Mouse (Mus musculus) midbrain, embryonic 13.5 days (tissue): ENCODE results near the gene Mapre3. TPM values are rescaled to one million over a fixed set of nuclear protein-coding genes. Genes with fewer than 3 reads are reported as not detected.

ENCODE experiments used
- ATAC-seq: fragments of 200-750 bp; cut with Nextera tagmentation; 2 replicates; pipeline ENCODE4 v1.8.0; 2017; ENCODE audit warnings: mild to moderate bottlenecking, moderate TSS enrichment, moderate library complexity
- H3K27ac ChIP-seq: fragments of 300-500 bp; sonication (generic); 2 replicates; pipeline ENCODE4 v1.5.1; 2015; ENCODE audit warnings: inconsistent platforms, mild to moderate bottlenecking, moderate library complexity
- H3K27me3 ChIP-seq: fragments of 300-500 bp; sonication (generic); 2 replicates; pipeline ENCODE4 v1.6.1; 2015; ENCODE audit warnings: mild to moderate bottlenecking, inconsistent platforms
- H3K36me3 ChIP-seq: fragments of 300-500 bp; sonication (generic); 2 replicates; pipeline ENCODE4 v1.6.1; 2015; ENCODE audit warnings: mild to moderate bottlenecking, inconsistent platforms
- H3K4me1 ChIP-seq: fragments of 300-500 bp; sonication (generic); replicated peaks from 2 replicates; pipeline ENCODE4 v1.6.1; 2015; ENCODE audit warnings: inconsistent platforms
- H3K4me2 ChIP-seq: fragments of 300-500 bp; sonication (generic); replicated peaks from 2 replicates; pipeline ENCODE4 v1.6.1; 2015; ENCODE audit warnings: moderate library complexity, mild to moderate bottlenecking, inconsistent platforms
- H3K4me3 ChIP-seq: fragments of 300-500 bp; sonication (generic); replicated peaks from 2 replicates; pipeline ENCODE4 v1.5.1; 2015; ENCODE audit warnings: mild to moderate bottlenecking, inconsistent platforms
- H3K9ac ChIP-seq: fragments of 300-500 bp; sonication (generic); replicated peaks from 2 replicates; pipeline ENCODE4 v1.6.1; 2015; ENCODE audit warnings: mild to moderate bottlenecking, inconsistent platforms
- H3K9me3 ChIP-seq: fragments of 300-500 bp; sonication (generic); 2 replicates; pipeline ENCODE4 v1.6.1; 2016; ENCODE audit warnings: mild to moderate bottlenecking, inconsistent platforms
- WGBS: fragments of 180-500 bp; shearing (Covaris S2); methylation state at CpG from one replicate; pipeline ENCODE4 v1.1.7; 2015; 5-methylcytosine and 5-hydroxymethylcytosine counted together
- polyA plus RNA-seq: library from polyadenylated mRNA; unstranded; fragments of >200 nt; fragmentation: Nextera tagmentation; extraction: Ambion mirVana; gene quantifications from 2 replicates; pipeline ENCODE4 v1.2.1, GENCODE M21; 2015

The Mapre3 gene
- polyA plus RNA-seq: 111 and 113 TPM in 2 replicates

DNA sequence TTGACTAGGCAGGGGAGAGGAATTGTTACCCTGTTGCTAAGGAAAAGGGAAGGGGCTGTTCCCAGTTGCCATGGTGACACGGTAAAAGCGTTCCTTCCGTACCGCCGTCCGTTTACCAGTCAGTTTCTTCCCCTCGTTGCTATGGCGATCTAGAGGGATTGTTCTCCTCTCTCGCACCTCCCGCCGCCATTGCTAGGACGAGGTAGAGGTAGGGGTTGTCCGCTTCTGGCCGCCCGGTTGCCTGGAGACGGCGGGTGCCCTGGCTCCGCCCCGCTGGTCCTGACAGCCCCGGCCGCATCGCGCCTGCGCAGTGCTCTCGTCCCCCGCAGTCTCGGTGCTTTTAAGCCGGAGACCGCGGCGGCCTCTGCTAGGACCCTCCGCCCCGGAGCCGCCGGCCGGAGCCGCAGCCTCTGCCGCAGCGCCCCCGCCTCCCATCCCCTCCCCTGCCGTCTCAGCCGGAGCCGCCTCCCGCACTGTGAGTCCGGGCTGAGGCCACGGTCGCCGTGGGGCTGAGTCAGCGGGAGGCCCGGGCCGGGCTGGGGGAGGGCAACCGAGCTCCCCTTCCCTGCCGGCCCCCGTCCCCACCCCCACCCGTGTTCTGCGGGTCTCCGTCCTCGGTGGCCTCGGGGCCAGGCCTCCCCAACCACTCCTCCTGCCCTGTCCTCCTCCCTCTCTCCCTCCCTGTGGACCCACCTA lies at the start of gene Mapre3:
TSS of gene Mapre3 (plus strand) at position 218 of the 696 bp plus-strand sequence.
- Histone ChIP-seq H3K4me1 (peaks cover 42% of the 10 kb centered on the region), H3K27ac (peak within 1 kb of the TSS; percentile 94)

GRCm38 (mm10) chr5:30765596-30766370 lies 48.7 kb upstream of the Mapre3 start:
- H3K9ac ChIP-seq: no peak overlapping the region; the same call in 1 of the 2 replicates
- 77% methylated on average over 12 of the region's 12 CpGs for WGBS
- no peak for ATAC-seq

More for the DNA sequence above, at the start of gene Mapre3:
- 2% methylated on average over 45 of the region's 59 CpGs for WGBS
- H3K9ac ChIP-seq: peak within 1 kb of the TSS; percentile 87
- H3K36me3 ChIP-seq: no peaks in the 10 kb centered on the region; the same call in 1 of the 2 replicates
- peak; percentile 98 for ATAC-seq
- peak within 1 kb of the TSS; percentile 78 for H3K4me3 ChIP-seq
- peak within 1 kb of the TSS; percentile 81 for H3K4me2 ChIP-seq
- no peaks in the 10 kb centered on the region for H3K27me3 ChIP-seq
- H3K9me3 ChIP-seq: no peaks in the 10 kb centered on the region

GRCm38 (mm10) chr5:30768082-30768481 lies 46.4 kb upstream of the Mapre3 start:
- 68% methylated on average over 4 of the region's 4 CpGs for WGBS
- no peak for ATAC-seq
- Histone ChIP-seq H3K9me3 (no peaks in the 10 kb centered on the region), H3K9ac (peak overlapping the region; percentile 54; the same call in 1 of the 2 replicates), H3K4me3 (no peak overlapping the region), H3K4me1 (peaks cover 76% of the 10 kb centered on the region), H3K27ac (peak overlapping the region; percentile 80), H3K27me3 (no peaks in the 10 kb centered on the region), H3K4me2 (no peak overlapping the region), H3K36me3 (peaks cover 26% of the 10 kb centered on the region)

More at GRCm38 (mm10) chr5:30765596-30766370, 48.7 kb upstream of the Mapre3 start:
- Histone ChIP-seq H3K27me3 (no peaks in the 10 kb centered on the region), H3K4me3 (no peak overlapping the region), H3K4me1 (peaks cover 82% of the 10 kb centered on the region), H3K27ac (peak overlapping the region; percentile 60), H3K4me2 (no peak overlapping the region), H3K36me3 (peaks cover 26% of the 10 kb centered on the region), H3K9me3 (no peaks in the 10 kb centered on the region)

GRCm38 (mm10) chr5:30768598-30768997 lies 45.8 kb upstream of the Mapre3 start:
- H3K9me3 ChIP-seq: no peaks in the 10 kb centered on the region
- 19% methylated on average over 9 of the region's 9 CpGs for WGBS
- no peak overlapping the region for H3K4me2 ChIP-seq
- peaks cover 73% of the 10 kb centered on the region for H3K4me1 ChIP-seq
- peak overlapping the region; percentile 80 for H3K27ac ChIP-seq
- H3K9ac ChIP-seq: no peak overlapping the region
- H3K27me3 ChIP-seq: no peaks in the 10 kb centered on the region
- no peak overlapping the region for H3K4me3 ChIP-seq
- ATAC-seq: peak; percentile 65
- peaks cover 26% of the 10 kb centered on the region for H3K36me3 ChIP-seq

DNA sequence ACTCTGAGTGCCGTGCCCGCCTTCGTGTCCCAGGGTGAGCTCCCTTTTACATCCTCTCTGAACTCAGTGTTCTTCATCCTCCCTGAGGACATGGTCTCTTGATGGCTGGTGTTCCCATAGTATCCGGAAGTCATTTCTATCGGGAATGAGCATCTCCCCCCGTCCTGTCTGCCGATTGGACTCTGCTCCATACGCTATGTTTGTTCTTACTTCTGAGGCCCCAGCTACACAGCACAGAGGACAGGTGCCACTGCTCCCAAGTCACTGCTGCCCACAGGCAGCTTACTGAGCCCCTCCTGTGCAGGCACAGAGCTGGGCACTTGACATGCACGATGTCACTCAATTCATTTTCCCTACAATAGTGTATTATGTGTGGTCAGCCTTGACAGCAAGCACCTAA lies 45.4 kb upstream of the Mapre3 start:
- H3K27me3 ChIP-seq: no peaks in the 10 kb centered on the region
- no peak overlapping the region for H3K4me3 ChIP-seq
- H3K4me2 ChIP-seq: no peak overlapping the region
- H3K4me1 ChIP-seq: peaks cover 73% of the 10 kb centered on the region
- no peaks in the 10 kb centered on the region for H3K9me3 ChIP-seq
- WGBS: 82% methylated on average over 9 of the region's 9 CpGs
- H3K27ac ChIP-seq: peak overlapping the region; percentile 80
- H3K9ac ChIP-seq: no peak overlapping the region
- 0 out of 2 replicates have a peak, but pooled peaks have one; percentile 2 for ATAC-seq
- H3K36me3 ChIP-seq: peaks cover 26% of the 10 kb centered on the region

DNA sequence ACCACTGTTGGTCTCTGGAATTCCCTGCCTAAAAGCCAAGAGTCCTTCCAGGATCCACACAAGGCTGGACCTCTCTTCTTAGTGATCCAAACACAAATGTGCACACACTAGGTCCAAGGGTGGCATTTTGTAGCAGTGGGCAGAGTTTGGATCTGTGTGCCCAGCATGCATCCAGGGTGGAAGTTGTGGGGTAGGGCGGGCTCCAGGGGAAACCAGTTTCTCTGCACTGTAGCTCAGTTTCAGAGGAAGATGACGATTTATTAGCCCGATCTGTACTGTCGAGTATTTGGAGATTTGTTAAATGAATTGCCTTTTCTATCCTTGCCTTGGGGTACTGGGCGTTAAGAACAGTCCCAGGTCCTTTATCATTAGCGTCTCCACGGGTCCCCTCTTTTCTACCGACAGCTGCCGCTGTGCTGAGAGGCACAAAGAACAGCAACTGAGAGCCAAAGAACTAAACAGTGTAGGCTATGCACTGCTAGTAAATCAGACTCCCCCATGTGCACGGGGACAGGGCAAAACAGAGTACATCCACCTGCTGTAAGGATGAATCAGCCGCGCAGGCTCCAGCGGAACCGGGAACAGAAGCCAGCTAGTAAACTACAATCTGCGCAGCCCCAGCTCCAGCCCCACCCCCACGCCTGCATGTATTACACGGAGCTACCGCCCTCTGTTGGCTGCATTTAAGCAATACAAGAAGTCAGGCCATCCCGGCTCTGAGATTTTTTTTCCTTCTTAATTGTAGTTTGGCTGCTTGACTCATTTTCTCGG lies 39.7 kb upstream of the Mapre3 start:
- Histone ChIP-seq H3K9me3 (no peaks in the 10 kb centered on the region), H3K27ac (peak overlapping the region; percentile 76), H3K27me3 (no peaks in the 10 kb centered on the region), H3K36me3 (peaks cover 27% of the 10 kb centered on the region), H3K4me3 (peak overlapping the region; percentile 29), H3K4me1 (peaks cover 35% of the 10 kb centered on the region), H3K9ac (peak overlapping the region; percentile 55), H3K4me2 (peak overlapping the region; percentile 52)
- 7% methylated on average over 20 of the region's 20 CpGs for WGBS
- ATAC-seq: peak; percentile 81

GRCm38 (mm10) chr5:30780699-30781098 lies 33.7 kb upstream of the Mapre3 start:
- Histone ChIP-seq H3K36me3 (peaks cover 87% of the 10 kb centered on the region), H3K9ac (no peak overlapping the region), H3K27me3 (no peaks in the 10 kb centered on the region), H3K4me3 (no peak overlapping the region), H3K27ac (no peak overlapping the region), H3K4me2 (no peak overlapping the region), H3K9me3 (no peaks in the 10 kb centered on the region), H3K4me1 (peaks cover 4% of the 10 kb centered on the region; the same call in 1 of the 2 replicates)
- no peak for ATAC-seq
- 89% methylated on average over 9 of the region's 9 CpGs for WGBS

GRCm38 (mm10) chr5:30781147-30781546 lies 33.3 kb upstream of the Mapre3 start:
- no peak overlapping the region for H3K4me3 ChIP-seq
- H3K27ac ChIP-seq: no peak overlapping the region
- no peaks in the 10 kb centered on the region for H3K27me3 ChIP-seq
- no peak for ATAC-seq
- H3K4me1 ChIP-seq: no peaks in the 10 kb centered on the region
- no peak overlapping the region for H3K4me2 ChIP-seq
- 76% methylated on average over 3 of the region's 3 CpGs for WGBS
- H3K9ac ChIP-seq: no peak overlapping the region
- peaks cover 90% of the 10 kb centered on the region for H3K36me3 ChIP-seq
- no peaks in the 10 kb centered on the region for H3K9me3 ChIP-seq

GRCm38 (mm10) chr5:30787381-30787780 lies 27.1 kb upstream of the Mapre3 start:
- no peak overlapping the region for H3K9ac ChIP-seq
- no peak overlapping the region for H3K27ac ChIP-seq
- no peak for ATAC-seq
- H3K4me3 ChIP-seq: no peak overlapping the region
- H3K36me3 ChIP-seq: peaks cover 93% of the 10 kb centered on the region
- H3K4me2 ChIP-seq: no peak overlapping the region
- H3K9me3 ChIP-seq: no peaks in the 10 kb centered on the region
- no peaks in the 10 kb centered on the region for H3K4me1 ChIP-seq
- WGBS: 98% methylated on average over 5 of the region's 5 CpGs
- H3K27me3 ChIP-seq: no peaks in the 10 kb centered on the region

DNA sequence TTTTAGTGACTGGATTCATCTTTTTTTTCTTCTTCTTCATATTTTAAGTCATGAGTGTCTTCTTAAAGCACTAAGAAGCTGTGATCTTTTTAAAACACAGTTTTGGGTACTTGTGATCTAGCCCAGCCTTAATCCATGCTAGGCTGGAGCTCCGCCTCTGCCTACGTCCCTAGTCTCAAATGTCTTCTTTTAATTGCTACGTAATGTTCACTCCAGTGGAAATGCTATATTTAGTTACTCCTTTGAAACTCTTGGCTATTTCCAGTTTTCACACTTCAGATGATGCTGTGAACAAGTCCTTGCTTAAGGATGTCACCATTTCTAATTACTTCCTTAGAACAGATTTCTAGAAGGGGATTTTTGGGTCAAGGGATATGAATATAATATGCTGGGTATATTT lies 24.4 kb upstream of the Mapre3 start:
- H3K27me3 ChIP-seq: no peaks in the 10 kb centered on the region
- H3K4me1 ChIP-seq: no peaks in the 10 kb centered on the region
- no peak overlapping the region for H3K27ac ChIP-seq
- H3K4me2 ChIP-seq: no peak overlapping the region
- no peak overlapping the region for H3K4me3 ChIP-seq
- WGBS: 90% methylated on average over 3 of the region's 3 CpGs
- ATAC-seq: no peak
- no peaks in the 10 kb centered on the region for H3K9me3 ChIP-seq
- peaks cover 92% of the 10 kb centered on the region for H3K36me3 ChIP-seq
- no peak overlapping the region for H3K9ac ChIP-seq

DNA sequence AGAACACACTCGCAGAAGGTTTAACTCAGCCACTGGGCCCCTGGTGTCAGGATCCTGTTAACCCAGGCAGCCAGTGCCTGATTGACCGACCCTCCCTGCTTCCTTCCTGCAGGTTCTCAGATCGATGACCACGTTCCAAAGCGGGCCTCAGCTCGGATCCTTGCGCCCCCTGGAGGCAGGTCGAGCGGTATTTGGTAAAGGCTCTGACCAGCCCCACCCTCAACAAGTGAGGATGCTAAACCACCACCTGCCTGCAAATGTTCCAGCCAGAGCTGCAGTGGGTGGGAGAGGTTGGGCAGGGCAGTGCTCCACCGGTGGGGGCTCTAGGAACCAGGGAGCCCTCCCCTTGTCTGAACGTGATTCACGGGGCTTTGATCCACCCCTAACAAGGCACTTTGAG lies 18.3 kb upstream of the Mapre3 start:
- Histone ChIP-seq H3K4me1 (peaks cover 16% of the 10 kb centered on the region), H3K9me3 (no peaks in the 10 kb centered on the region), H3K4me2 (no peak overlapping the region), H3K9ac (no peak overlapping the region), H3K4me3 (no peak overlapping the region), H3K36me3 (peaks cover 87% of the 10 kb centered on the region), H3K27me3 (no peaks in the 10 kb centered on the region), H3K27ac (peak overlapping the region; percentile 49)
- WGBS: 21% methylated on average over 12 of the region's 12 CpGs
- peak; percentile 76 for ATAC-seq
